Mouse (Mus musculus) lung, adult 2 months (tissue): ENCODE results near the gene Hexa. TPM values are rescaled to one million over a fixed set of nuclear protein-coding genes. Genes with fewer than 3 reads are reported as not detected.

Experiments used
- DNase-seq: peaks from one replicate; pipeline ENCODE4 v3.0.0; 2022
- H3K4me1 ChIP-seq: fragments of 200-500 bp; 2 replicates; pipeline ENCODE4 v1.6.1; 2011; ENCODE audit warnings: low read length; ENCODE audit not compliant: control insufficient read depth, insufficient read depth
- H3K4me3 ChIP-seq: fragments of 200-500 bp; replicated peaks from 2 replicates; pipeline ENCODE3; 2011; ENCODE audit warnings: low read depth, mild to moderate bottlenecking, control low read depth, low read length; ENCODE audit errors: extremely low read depth
- CTCF ChIP-seq: fragments of 200-500 bp; IDR thresholded peaks from 2 replicates; pipeline ENCODE4 v1.5.1; 2011; ENCODE audit warnings: mild to moderate bottlenecking, low read length, control low read depth; ENCODE audit not compliant: insufficient read depth
- POLR2A ChIP-seq: fragments of 200-500 bp; IDR thresholded peaks from 2 replicates; pipeline ENCODE4 v1.6.1; 2011; ENCODE audit warnings: low read depth, mild to moderate bottlenecking, control low read depth, low read length, borderline replicate concordance; ENCODE audit errors: extremely low read depth
- WGBS: fragments of 180-500 bp; shearing (Covaris S2); methylation state at CpG from one replicate; pipeline ENCODE4 v1.1.7; 2018; 5-methylcytosine and 5-hydroxymethylcytosine counted together
- polyA plus RNA-seq: library from polyadenylated mRNA; depleted of rRNA; stranded (reverse); fragments of >200 nt; gene quantifications from 2 replicates; pipeline ENCODE4 v1.2.3, GENCODE M21; 2012

Hexa gene
- polyA plus RNA-seq, 1 experiment = 106 TPM

GRCm38 (mm10) chr9:59551620-59552031 is 12.3 kb downstream of the Hexa start:
- TF ChIP-seq CTCF (no peak), POLR2A (no peak)
- peak; percentile 45 for DNase-seq
- no peak overlapping the region for H3K4me3 ChIP-seq
- peaks cover 9% of the 10 kb centered on the region; the same call in 1 of the 2 replicates for H3K4me1 ChIP-seq
- WGBS = 34% methylated on average over 3 of the region's 3 CpGs

- peaks cover 5% of the 10 kb centered on the region; the same call in 1 of the 2 replicates for H3K4me1 ChIP-seq
- WGBS = 92% methylated on average over 5 of the region's 5 CpGs
- no peak overlapping the region for H3K4me3 ChIP-seq
- no peak for DNase-seq
- no peak for TF ChIP-seq CTCF
- no peak for TF ChIP-seq POLR2A
Observed at GRCm38 (mm10) chr9:59552610-59553009, 13.3 kb downstream of the Hexa start.

GRCm38 (mm10) chr9:59553719-59554118 is 14.4 kb downstream of the Hexa start:
- 69% methylated on average over 4 of the region's 4 CpGs for WGBS
- no peak for TF ChIP-seq CTCF
- TF ChIP-seq POLR2A = no peak
- Histone ChIP-seq H3K4me1 (peaks cover 5% of the 10 kb centered on the region; the same call in 1 of the 2 replicates), H3K4me3 (no peak overlapping the region)
- no peak for DNase-seq

GRCm38 (mm10) chr9:59565600-59565999 is 26.3 kb downstream of the Hexa start:
- WGBS = 18% methylated on average over 4 of the region's 4 CpGs
- TF ChIP-seq POLR2A = no peak
- TF ChIP-seq CTCF = peak; percentile 95
- no peaks in the 10 kb centered on the region for H3K4me1 ChIP-seq
- no peak overlapping the region for H3K4me3 ChIP-seq
- DNase-seq = peak; percentile 77

GRCm38 (mm10) chr9:59567111-59567510 is 27.8 kb downstream of the Hexa start:
- Histone ChIP-seq H3K4me1 (no peaks in the 10 kb centered on the region), H3K4me3 (no peak overlapping the region)
- TF ChIP-seq POLR2A = no peak
- TF ChIP-seq CTCF = peak; percentile 83
- peak; percentile 44 for DNase-seq
- 16% methylated on average over 6 of the region's 6 CpGs for WGBS

GRCm38 (mm10) chr9:59571852-59572251 is 32.5 kb downstream of the Hexa start:
- Histone ChIP-seq H3K4me3 (no peak overlapping the region), H3K4me1 (no peaks in the 10 kb centered on the region)
- WGBS = 60% methylated on average over 2 of the region's 2 CpGs
- no peak for TF ChIP-seq CTCF
- TF ChIP-seq POLR2A = no peak
- no peak for DNase-seq

- H3K4me1 ChIP-seq = peaks cover 8% of the 10 kb centered on the region
- no peak for DNase-seq
- H3K4me3 ChIP-seq = peak overlapping the region; percentile 58
- no peak for TF ChIP-seq POLR2A
- no peak for TF ChIP-seq CTCF
- 9% methylated on average over 13 of the region's 13 CpGs for WGBS
Observed at GRCm38 (mm10) chr9:59577401-59577800, 38.1 kb downstream of the Hexa start.

- 2% methylated on average over 58 of the region's 61 CpGs for WGBS
- DNase-seq = peak; percentile 74
- H3K4me3 ChIP-seq = peak within 1 kb of the TSS; percentile 58
- H3K4me1 ChIP-seq = peaks cover 8% of the 10 kb centered on the region
- TF ChIP-seq CTCF = no peak
Observed at GRCm38 (mm10) chr9:59577844-59578504, 38.6 kb downstream of the Hexa start, which contains the start of gene Celf6. TSS of gene Celf6 (plus strand) at chr9:59577917.

- DNase-seq = no peak
- H3K4me1 ChIP-seq = peaks cover 8% of the 10 kb centered on the region
- WGBS = 1% methylated on average over 20 of the region's 20 CpGs
- no peak for TF ChIP-seq CTCF
- TF ChIP-seq POLR2A = no peak
- no peak overlapping the region for H3K4me3 ChIP-seq
Observed at GRCm38 (mm10) chr9:59578505-59578867, 39.1 kb downstream of the Hexa start.

GRCm38 (mm10) chr9:59584871-59585308 is 45.5 kb downstream of the Hexa start:
- TF ChIP-seq CTCF (peak; percentile 75), POLR2A (no peak)
- peak overlapping the region; percentile 21 for H3K4me3 ChIP-seq
- H3K4me1 ChIP-seq = no peaks in the 10 kb centered on the region
- peak; percentile 49 for DNase-seq
- WGBS = 4% methylated on average over 13 of the region's 13 CpGs

GRCm38 (mm10) chr9:59588252-59588651 is 48.9 kb downstream of the Hexa start:
- no peak for DNase-seq
- 63% methylated on average over 5 of the region's 5 CpGs for whole genome bisulfite sequencing
- no peak for TF ChIP-seq CTCF
- no peak for TF ChIP-seq POLR2A
- H3K4me1 ChIP-seq = no peaks in the 10 kb centered on the region
- H3K4me3 ChIP-seq = no peak overlapping the region
